Mouse (Mus musculus) bone marrow macrophage, adult 2 months (primary cell): ENCODE measurements around the gene Hrct1.

ENCODE experiments used
- CTCF ChIP-seq: IDR thresholded peaks from 2 replicates; pipeline ENCODE4 v1.5.1; 2012; ENCODE audit warnings: low read depth, mild to moderate bottlenecking, low read length, moderate library complexity
- POLR2A ChIP-seq: IDR thresholded peaks from 2 replicates; pipeline ENCODE4 v1.6.1; 2012; ENCODE audit warnings: mild to moderate bottlenecking, low read depth, low read length, borderline replicate concordance

GRCm38 (mm10) chr4:43678541-43678940 lies 48.4 kb upstream of the Hrct1 start:
- TF ChIP-seq CTCF (no peak), POLR2A (no peak)
